Mouse (Mus musculus) bone marrow macrophage, adult 2 months (primary cell): Measurements from ENCODE around the gene Cox19. TPM values are rescaled to one million over a fixed set of nuclear protein-coding genes. Genes with fewer than 3 reads are reported as not detected.
"Not testable (repeated sequence)": the region's sequence is repeated elsewhere in the genome, so short reads cannot be mapped to it uniquely, and the experiment has no call there.

Experiments used
- H3K27ac ChIP-seq: 2 replicates; pipeline ENCODE4 v1.5.1; 2012; ENCODE audit warnings: low read depth, low read length; ENCODE audit not compliant: insufficient read depth
- H3K4me1 ChIP-seq: 2 replicates; pipeline ENCODE4 v1.6.1; 2012; ENCODE audit warnings: low read length; ENCODE audit not compliant: control insufficient read depth, insufficient read depth
- H3K4me3 ChIP-seq: 2 replicates; pipeline ENCODE4 v1.5.1; 2012; ENCODE audit warnings: mild to moderate bottlenecking, low read length, moderate library complexity; ENCODE audit not compliant: insufficient read depth
- CTCF ChIP-seq: IDR thresholded peaks from 2 replicates; pipeline ENCODE4 v1.5.1; 2012; ENCODE audit warnings: low read depth, mild to moderate bottlenecking, low read length, moderate library complexity
- POLR2A ChIP-seq: IDR thresholded peaks from 2 replicates; pipeline ENCODE4 v1.6.1; 2012; ENCODE audit warnings: mild to moderate bottlenecking, low read depth, low read length, borderline replicate concordance
- polyA plus RNA-seq: library from polyadenylated mRNA; stranded (reverse); fragments of >200 nt; gene quantifications from 2 replicates; pipeline ENCODE4 v1.2.4, GENCODE M21; 2012; ENCODE audit not compliant: missing spikeins, insufficient read depth, insufficient read length

Cox19 gene
- polyA plus RNA-seq, 1 experiment = 31.4 TPM

GRCm38 (mm10) chr5:139347225-139347624 lies 4.0 kb downstream of the Cox19 start:
- Histone ChIP-seq H3K27ac (no peak overlapping the region), H3K4me1 (peaks cover 23% of the 10 kb centered on the region), H3K4me3 (no peak overlapping the region)
- TF ChIP-seq CTCF = no peak
- TF ChIP-seq POLR2A = no peak

GRCm38 (mm10) chr5:139345364-139345714 lies 5.9 kb downstream of the Cox19 start:
- H3K4me3 ChIP-seq = 0 out of 2 replicates have a peak overlapping the region, but pooled peaks have one; percentile 9
- TF ChIP-seq CTCF = no peak
- no peak overlapping the region for H3K27ac ChIP-seq
- peaks cover 14% of the 10 kb centered on the region for H3K4me1 ChIP-seq

GRCm38 (mm10) chr5:139344687-139345363 lies 6.4 kb downstream of the Cox19 start:
- peak overlapping the region; percentile 41 for H3K27ac ChIP-seq
- TF ChIP-seq CTCF = no peak
- H3K4me1 ChIP-seq = peaks cover 14% of the 10 kb centered on the region
- H3K4me3 ChIP-seq = peak overlapping the region; percentile 88

- H3K4me1 ChIP-seq = peaks cover 14% of the 10 kb centered on the region
- TF ChIP-seq CTCF (peak; percentile 59), POLR2A (no peak)
- H3K27ac ChIP-seq = peak overlapping the region; percentile 41
- H3K4me3 ChIP-seq = peak overlapping the region; percentile 88
Measured at GRCm38 (mm10) chr5:139344021-139344686, 7.1 kb downstream of the Cox19 start.

GRCm38 (mm10) chr5:139338891-139339290 lies 12.3 kb downstream of the Cox19 start:
- Histone ChIP-seq H3K4me3 (no peak overlapping the region), H3K4me1 (peaks cover 19% of the 10 kb centered on the region), H3K27ac (no peak overlapping the region)
- TF ChIP-seq POLR2A (no peak), CTCF (no peak)

- no peak overlapping the region for H3K4me3 ChIP-seq
- no peak overlapping the region for H3K27ac ChIP-seq
- peaks cover 19% of the 10 kb centered on the region for H3K4me1 ChIP-seq
- TF ChIP-seq POLR2A = no peak
- TF ChIP-seq CTCF = no peak
Measured at GRCm38 (mm10) chr5:139338403-139338802, 12.8 kb downstream of the Cox19 start.

- H3K27ac ChIP-seq = peak overlapping the region; percentile 24; the same call in 1 of the 2 replicates
- peaks cover 15% of the 10 kb centered on the region for H3K4me1 ChIP-seq
- no peak overlapping the region for H3K4me3 ChIP-seq
- no peak for TF ChIP-seq CTCF
- no peak for TF ChIP-seq POLR2A
Measured at GRCm38 (mm10) chr5:139337826-139338370, 13.3 kb downstream of the Cox19 start.

GRCm38 (mm10) chr5:139335634-139336033 lies 15.6 kb downstream of the Cox19 start:
- H3K4me1 ChIP-seq = peaks cover 12% of the 10 kb centered on the region
- H3K4me3 ChIP-seq = no peak overlapping the region
- no peak overlapping the region for H3K27ac ChIP-seq
- TF ChIP-seq POLR2A (no peak), CTCF (no peak)

- not testable (repeated sequence) for H3K27ac ChIP-seq, H3K4me3 ChIP-seq
- H3K4me1 ChIP-seq = peaks cover 12% of the 10 kb centered on the region
Measured at GRCm38 (mm10) chr5:139334394-139334793, 16.8 kb downstream of the Cox19 start.

GRCm38 (mm10) chr5:139333301-139334013 lies 17.8 kb downstream of the Cox19 start:
- Histone ChIP-seq H3K4me1 (peaks cover 8% of the 10 kb centered on the region), H3K4me3 (no peak overlapping the region), H3K27ac (no peak overlapping the region)
- no peak for TF ChIP-seq CTCF
- TF ChIP-seq POLR2A = no peak
